Mouse (Mus musculus): ENCODE data around the gene Asic1. TPM values are rescaled to one million over a fixed set of nuclear protein-coding genes. Genes with fewer than 3 reads are reported as not detected.

The Asic1 gene
- total RNA-seq, 2 experiments from 2014 or later = 0.50 to 0.70 TPM

DNA sequence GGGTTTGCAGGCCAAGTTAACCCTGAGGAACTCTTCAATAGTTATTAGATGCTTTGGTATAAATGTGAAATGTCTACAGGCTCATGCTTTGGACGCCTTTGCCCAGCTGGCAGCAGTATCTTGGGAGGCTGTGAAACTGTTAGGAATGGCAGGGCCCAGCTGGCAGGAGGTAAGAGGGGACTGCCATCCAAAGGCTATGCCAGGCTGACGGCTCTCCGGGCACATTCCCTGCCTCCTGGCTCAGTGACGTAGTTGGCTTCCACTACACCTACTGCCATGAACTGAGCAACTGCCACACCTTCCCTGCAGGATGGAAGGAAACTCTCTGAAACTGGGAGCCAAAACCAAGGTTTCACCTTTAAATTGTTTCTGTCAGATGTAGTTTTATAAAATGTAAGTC is 70.1 kb downstream of the Asic1 start:
- no peak for DNase-seq (ENCODE audit: low spot score in 2 of 2)

Other genes starting within 250 kb of the Asic1 start
- gene Nckap5l, start 212.6 kb upstream of the Asic1 start, total RNA-seq (2021) = 10 to 100 TPM; 14.1 to 18.7 TPM
- gene Bcdin3d, start 195.6 kb upstream of the Asic1 start, total RNA-seq (2021) = 1 to 10 TPM; 4.6 to 4.7 TPM
- gene Faim2, start 142.2 kb upstream of the Asic1 start, total RNA-seq (2021) = 10 to 100 TPM; 28.9 to 31.6 TPM
- gene Aqp2, start 91.3 kb upstream of the Asic1 start, total RNA-seq (2021) = 1 to 10 TPM; 1.4 to 2.5 TPM
- 1 to 10 TPM; 1.2 to 2.1 TPM for gene Aqp5, start 79.6 kb upstream of the Asic1 start, total RNA-seq (2021)
- not detected for gene Aqp6, start 69.0 kb upstream of the Asic1 start, total RNA-seq (2021)
- gene Racgap1, start 18.7 kb upstream of the Asic1 start, total RNA-seq (2021) = 1 to 10 TPM; 3.1 to 3.3 TPM
- 10 to 100 TPM; 43.1 to 44.2 TPM for gene Smarcd1, start 31.8 kb downstream of the Asic1 start, total RNA-seq (2021)
- gene Gm17349, start 35.1 kb downstream of the Asic1 start, total RNA-seq (2021) = 10 to 100 TPM; 19.1 to 42.3 TPM
- 1,000 to 10,000 TPM; 1,249 to 2,641 TPM for gene Gpd1, start 47.1 kb downstream of the Asic1 start, total RNA-seq (2021)
- gene Cox14, start 55.2 kb downstream of the Asic1 start, total RNA-seq (2021) = 100 to 1,000 TPM; 181 to 213 TPM
- 10 to 100 TPM; 40.8 to 53.7 TPM for gene Cers5, start 102.5 kb downstream of the Asic1 start, total RNA-seq (2021)
- gene Lima1, start 205.1 kb downstream of the Asic1 start, total RNA-seq (2021) = 10 to 100 TPM; 35.4 to 39.9 TPM